Mouse (Mus musculus): ENCODE results near the gene Ttc27. TPM values are rescaled to one million over a fixed set of nuclear protein-coding genes. Genes with fewer than 3 reads are reported as not detected.

Gene Ttc27
- polyA plus RNA-seq, 1 experiment from 2014 or later: 23.6 TPM

Other genes with a start within 250 kb of the Ttc27 start
- 35.9 and 36.3 TPM in 2 replicates for gene Yipf4, start 228.2 kb upstream of the Ttc27 start, polyA plus RNA-seq (2016; fragmentation: Nextera tagmentation; extraction: Ambion mirVana)
- 73.4 and 74.0 TPM in 2 replicates for gene Birc6, start 189.4 kb upstream of the Ttc27 start, polyA plus RNA-seq (2016; fragmentation: Nextera tagmentation; extraction: Ambion mirVana)

Measured in heart, embryonic 10.5 days (tissue).